Mouse (Mus musculus): Measurements from ENCODE around the gene Dbi.
A peak's percentile ranks its signal among the peaks of the same experiment; 100 is the strongest.

Dbi gene

DNA sequence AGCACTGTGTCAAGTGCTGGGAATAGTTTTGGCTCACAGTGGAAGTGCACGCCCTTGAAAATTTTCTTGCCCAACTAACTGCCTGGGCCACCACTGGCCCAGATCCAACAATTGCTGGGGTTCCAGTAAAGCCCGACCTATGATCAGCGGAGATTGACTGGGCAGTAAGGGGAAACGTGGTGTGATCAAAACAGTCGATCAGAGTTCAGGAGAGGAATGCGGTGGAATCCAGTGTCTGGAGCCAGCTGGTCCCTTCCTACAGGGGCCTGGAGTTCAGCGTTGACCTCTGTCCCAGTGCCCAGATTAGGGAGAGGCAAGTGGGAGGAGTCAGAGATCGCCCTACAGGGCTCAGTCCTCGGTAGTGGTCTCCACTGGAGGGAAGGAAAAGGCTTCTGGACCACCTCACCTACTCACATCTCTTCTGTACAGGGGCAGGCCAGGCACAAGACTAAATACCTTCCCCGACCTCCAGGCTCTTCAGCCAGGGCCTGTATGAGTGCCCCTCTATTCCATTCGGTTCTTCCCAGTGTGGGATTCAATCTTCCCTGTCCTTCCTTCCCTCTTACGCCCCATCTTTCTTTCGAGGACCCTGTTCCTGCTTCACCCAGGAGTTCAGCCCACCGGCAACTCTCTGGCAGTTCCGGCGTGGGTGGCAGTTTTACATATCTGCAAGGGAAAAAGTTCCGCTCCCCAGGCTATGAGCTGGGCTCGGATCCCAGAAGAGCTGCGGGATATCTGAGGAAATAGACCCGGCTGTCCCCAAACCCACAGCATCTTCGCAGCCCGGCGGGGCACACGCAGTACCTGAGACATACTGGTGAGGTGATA lies 523 bp downstream of the Dbi start:
- DNase-seq, result peak; percentile 74

DNA sequence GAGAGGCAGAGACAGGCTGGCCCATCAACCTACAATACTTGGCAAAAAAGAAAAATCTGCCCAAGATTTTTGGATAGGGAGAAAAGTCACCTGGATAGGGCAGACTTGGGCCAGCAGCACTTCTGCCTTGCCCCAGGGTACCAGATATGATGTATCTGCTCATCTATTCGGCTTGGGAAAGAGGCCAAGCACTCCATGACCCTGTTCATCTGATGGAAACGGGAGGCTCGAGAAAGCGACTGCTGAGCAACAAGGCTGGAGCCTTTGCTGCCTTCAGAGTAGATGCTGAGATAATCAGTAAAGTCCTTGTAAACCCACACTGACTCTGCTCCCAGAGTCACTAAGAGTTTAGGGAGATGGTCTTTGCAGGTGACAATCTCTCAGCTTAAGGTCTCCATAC lies 1.5 kb downstream of the Dbi start:
- DNase-seq, result no peak

- no peak for DNase-seq
Measured at GRCm38 (mm10) chr1:120118854-120119253, 2.0 kb downstream of the Dbi start.

DNA sequence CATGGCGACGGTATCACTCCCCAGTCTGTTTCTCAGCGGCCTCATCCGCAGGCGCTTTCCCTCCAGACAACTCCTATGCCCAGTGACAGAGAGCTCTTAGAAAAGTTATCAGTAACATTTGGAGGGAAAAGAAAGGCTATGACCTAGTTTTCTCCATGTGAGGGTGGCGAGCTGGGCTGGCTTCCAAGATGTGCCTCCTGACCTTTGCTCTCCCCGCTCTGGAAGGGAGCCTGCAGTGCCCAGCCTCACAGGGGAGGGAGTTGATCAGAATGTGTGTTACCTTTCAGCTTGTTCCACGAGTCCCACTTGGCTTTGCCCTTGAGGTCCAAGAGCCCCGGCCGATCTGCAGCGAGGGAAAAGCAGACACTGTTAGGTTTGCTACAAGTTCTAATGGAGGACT lies 4.8 kb downstream of the Dbi start:
- peak; percentile 75 for DNase-seq

- peak; percentile 43 for DNase-seq
Measured at GRCm38 (mm10) chr1:120115671-120116081, 5.2 kb downstream of the Dbi start.

GRCm38 (mm10) chr1:120112251-120113187 lies 8.4 kb downstream of the Dbi start:
- no peak for DNase-seq

GRCm38 (mm10) chr1:120111766-120112165 lies 9.1 kb downstream of the Dbi start:
- no peak for DNase-seq

- peak; percentile 65 for DNase-seq
Measured at GRCm38 (mm10) chr1:120109741-120110432, 11.0 kb downstream of the Dbi start.

GRCm38 (mm10) chr1:120105556-120105959 lies 15.3 kb downstream of the Dbi start:
- DNase-seq, result peak; percentile 65

DNA sequence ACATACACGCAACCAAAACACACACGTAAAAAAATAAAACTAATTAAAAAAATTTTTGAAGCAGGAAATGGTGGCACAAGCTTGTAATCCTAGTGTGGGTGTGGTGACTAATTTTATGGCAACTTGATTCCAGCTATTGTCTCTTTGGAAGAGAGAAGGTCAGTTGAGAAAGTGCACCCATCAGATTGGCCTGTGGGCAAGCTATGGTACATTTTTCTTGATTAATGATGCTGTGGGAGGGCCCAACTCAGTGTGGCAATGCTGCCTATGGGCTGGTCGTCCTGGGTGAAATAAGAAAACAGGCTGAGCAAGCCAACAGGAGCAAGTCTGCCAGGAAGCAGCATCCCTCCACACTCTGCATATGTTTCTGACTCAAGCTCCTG lies 19.7 kb downstream of the Dbi start:
- no peak for DNase-seq

GRCm38 (mm10) chr1:120100456-120101226 lies 20.2 kb downstream of the Dbi start:
- no peak for DNase-seq

DNA sequence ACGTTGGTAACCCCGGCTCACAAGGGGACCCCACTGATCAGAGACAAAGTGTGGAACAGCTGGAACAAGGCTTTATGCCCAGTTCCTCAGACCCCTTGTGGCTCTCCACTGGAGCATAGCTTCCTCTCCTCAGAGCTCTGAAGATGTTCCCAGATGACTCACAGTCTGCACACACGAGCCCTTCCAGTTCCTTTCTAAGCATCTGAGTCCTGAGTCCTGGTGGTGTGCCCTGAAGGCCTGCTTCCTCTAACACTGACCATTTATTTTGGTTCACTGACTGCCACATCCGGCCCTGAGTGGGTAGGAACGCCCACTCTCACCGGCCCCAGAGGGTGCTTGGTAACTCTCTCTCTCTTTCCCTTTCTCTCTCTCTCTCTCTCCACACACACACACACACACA lies 21.4 kb downstream of the Dbi start:
- DNase-seq, result peak; percentile 33

DNA sequence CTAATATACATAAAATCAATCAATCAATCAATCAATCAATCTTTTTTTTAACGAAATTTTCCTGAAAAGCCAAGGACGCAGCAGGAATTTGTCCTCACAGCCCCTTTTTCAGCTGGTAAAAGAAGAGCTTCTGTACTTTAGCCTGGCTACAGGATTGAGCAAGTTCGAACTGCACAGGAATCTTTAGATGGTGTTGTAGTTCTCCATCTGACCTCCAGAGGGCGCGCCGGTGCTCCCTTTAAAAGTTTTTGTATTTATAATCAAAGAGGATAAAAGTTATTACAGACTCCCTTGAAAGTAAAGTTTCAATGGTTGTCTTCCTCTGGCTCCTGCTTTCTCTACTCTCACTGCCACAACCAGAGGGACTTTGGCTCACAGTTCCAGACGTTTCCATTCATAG lies 22.6 kb downstream of the Dbi start:
- DNase-seq, result peak; percentile 83

- no peak for DNase-seq
Measured at GRCm38 (mm10) chr1:120094920-120095319, 26.0 kb downstream of the Dbi start.

DNA sequence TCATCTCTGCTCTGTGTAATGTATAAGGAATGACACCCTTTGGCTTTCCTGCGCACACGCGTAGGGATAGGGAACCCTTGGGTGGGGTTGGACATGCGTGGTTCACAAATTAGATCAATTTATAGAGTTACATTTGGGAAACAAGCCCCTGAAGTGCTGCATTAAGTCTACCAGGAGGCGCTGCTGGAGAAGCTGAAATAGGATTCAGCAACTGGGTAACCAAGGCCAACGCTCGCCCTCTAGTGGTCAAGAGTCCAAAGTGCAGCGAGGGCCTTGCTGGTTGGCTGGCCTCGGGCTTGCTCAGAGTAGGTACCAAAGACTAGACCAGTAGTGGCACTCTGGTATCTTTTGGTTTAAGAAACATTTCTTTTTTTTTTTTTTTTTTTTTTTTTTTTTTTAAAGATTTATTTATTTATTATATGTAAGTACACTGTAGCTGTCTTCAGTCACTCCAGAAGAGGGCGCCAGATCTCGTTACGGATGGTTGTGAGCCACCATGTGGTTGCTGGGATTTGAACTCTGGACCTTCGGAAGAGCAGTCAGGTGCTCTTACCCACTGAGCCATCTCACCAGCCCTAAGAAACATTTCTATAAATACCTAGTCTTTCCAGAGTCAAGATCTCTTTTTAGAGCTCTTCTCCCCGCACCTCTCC lies 27.3 kb downstream of the Dbi start:
- peak; percentile 95 for DNase-seq

DNA sequence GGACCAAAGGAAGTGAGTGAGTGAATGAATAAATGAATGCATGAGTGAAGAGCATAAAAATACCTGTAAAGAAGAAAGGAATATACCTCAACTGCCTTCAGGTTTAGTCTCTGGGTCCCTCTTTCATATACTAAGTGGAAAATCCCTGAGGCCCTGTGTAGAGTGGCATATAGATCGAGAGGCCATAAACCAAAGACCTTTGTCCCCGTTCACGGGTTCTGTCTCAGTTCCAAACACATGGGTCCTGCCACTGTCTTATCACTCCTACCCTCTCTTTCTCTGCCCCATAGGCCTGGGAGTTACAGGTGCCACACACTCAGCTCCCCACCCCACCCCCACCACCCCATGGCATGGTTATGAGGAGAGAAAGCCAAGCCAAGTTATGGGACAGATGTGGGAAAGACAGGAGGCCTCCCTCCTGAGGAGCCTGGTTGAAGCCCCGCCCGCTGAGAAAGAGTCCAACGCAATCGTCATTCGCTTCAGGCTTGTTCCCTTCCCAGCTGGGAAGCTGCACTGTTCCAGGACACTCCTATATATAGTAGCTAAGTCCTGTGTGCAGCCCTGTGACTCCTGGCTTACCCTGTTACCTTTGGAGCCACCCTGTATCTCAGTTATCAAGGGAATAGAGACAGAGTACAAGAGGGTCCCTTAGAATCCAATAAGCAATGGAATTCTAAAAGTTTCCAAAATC lies 29.9 kb downstream of the Dbi start:
- no peak for DNase-seq

GRCm38 (mm10) chr1:120089180-120089579 lies 31.7 kb downstream of the Dbi start:
- no peak for DNase-seq

- DNase-seq, result no peak
Measured at GRCm38 (mm10) chr1:120086644-120087043, 34.2 kb downstream of the Dbi start.

DNA sequence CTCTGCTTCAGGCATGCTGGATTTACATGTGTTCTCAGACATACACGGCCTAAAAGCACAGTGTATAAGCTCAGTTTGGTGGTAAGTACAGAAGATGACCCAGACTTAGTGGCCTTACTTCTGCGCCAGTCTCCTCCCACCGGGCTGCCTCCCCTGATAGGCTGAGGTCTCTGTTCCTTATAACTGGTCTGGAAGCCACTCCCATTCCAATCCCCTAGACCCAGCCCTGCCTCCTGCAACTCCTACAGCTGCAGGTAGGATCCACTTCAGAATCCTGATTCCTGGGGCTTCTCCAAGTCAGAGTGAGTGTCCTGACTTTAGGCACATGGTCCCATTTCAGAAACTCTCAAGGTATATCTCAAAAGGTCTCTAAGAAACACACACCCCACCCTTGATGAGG lies 35.2 kb downstream of the Dbi start:
- DNase-seq, result no peak

DNA sequence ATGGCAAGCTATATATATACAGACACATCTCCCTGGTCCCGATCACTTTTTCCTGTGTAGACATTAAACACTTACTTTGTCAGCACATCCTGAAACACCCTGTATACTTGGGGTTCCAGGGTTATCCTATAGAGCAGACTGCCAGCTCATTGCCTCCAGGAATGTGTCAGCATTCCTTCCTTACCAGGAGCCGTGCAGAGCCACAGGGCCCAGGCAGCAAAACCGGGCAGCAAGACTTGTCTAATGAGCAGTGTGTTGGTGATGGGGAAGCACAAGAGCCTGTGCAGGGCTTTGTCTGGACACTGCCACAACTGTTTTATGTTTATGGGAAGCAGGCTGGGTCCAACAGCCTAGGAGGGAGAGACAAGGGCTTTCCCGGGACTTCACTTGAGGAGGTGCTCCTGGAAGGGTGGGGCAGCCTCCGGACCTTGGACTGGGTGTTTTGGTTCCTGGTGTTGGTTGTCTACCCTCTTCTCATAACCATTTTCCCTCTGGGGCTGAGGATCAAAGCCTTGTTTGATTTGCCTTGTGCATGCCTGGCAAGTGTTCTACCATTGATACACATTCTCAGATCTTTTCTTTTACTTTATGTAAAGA lies 36.9 kb downstream of the Dbi start:
- no peak for DNase-seq

Measured in kidney, postnatal 10 days (tissue).